Mouse (Mus musculus) kidney, embryonic 14.5 days (tissue): ENCODE measurements around the gene Tenm3. TPM values are rescaled to one million over a fixed set of nuclear protein-coding genes. Genes with fewer than 3 reads are reported as not detected.
A peak's percentile ranks its signal among the peaks of the same experiment; 100 is the strongest.

Experiments
- ATAC-seq: fragments of 200-750 bp; cut with Nextera tagmentation; 2 replicates; pipeline ENCODE4 v1.8.0; 2017; ENCODE audit warnings: moderate number of reproducible peaks, mild to moderate bottlenecking, moderate TSS enrichment, moderate library complexity; ENCODE audit not compliant: low FRiP score, low TSS enrichment
- H3K27ac ChIP-seq: fragments of 300-500 bp; sonication (generic); 2 replicates; pipeline ENCODE4 v1.5.1; 2014; ENCODE audit warnings: low read depth, mild to moderate bottlenecking, low read length, moderate library complexity, mixed read lengths
- H3K27me3 ChIP-seq: fragments of 300-500 bp; sonication (generic); 2 replicates; pipeline ENCODE4 v1.6.1; 2014; ENCODE audit warnings: mild to moderate bottlenecking, low read length; ENCODE audit not compliant: control insufficient read depth, insufficient read depth
- H3K36me3 ChIP-seq: fragments of 300-500 bp; sonication (generic); 2 replicates; pipeline ENCODE4 v1.6.1; 2014; ENCODE audit warnings: low read length, mixed read lengths; ENCODE audit not compliant: control insufficient read depth, insufficient read depth
- H3K4me1 ChIP-seq: fragments of 300-500 bp; sonication (generic); 2 replicates; pipeline ENCODE4 v1.6.1; 2014; ENCODE audit warnings: low read length, mixed read lengths; ENCODE audit not compliant: control insufficient read depth, insufficient read depth
- H3K4me2 ChIP-seq: fragments of 300-500 bp; sonication (generic); replicated peaks from 2 replicates; pipeline ENCODE4 v1.6.1; 2014; ENCODE audit warnings: low read depth, mild to moderate bottlenecking, low read length
- H3K4me3 ChIP-seq: fragments of 300-500 bp; sonication (generic); 2 replicates; pipeline ENCODE4 v1.5.1; 2014; ENCODE audit warnings: mild to moderate bottlenecking, low read length
- H3K9ac ChIP-seq: fragments of 300-500 bp; sonication (generic); 2 replicates; pipeline ENCODE4 v1.6.1; 2014; ENCODE audit warnings: low read depth, mild to moderate bottlenecking, low read length, moderate library complexity
- H3K9me3 ChIP-seq: fragments of 300-500 bp; sonication (generic); 2 replicates; pipeline ENCODE4 v1.6.1; 2016; ENCODE audit warnings: low read length; ENCODE audit not compliant: control insufficient read depth
- WGBS: fragments of 180-500 bp; shearing (Covaris S2); extraction: QIAGEN DNeasy Blood & Tissue Kit; methylation state at CpG from one replicate; pipeline ENCODE4 v1.1.7; 2014; 5-methylcytosine and 5-hydroxymethylcytosine counted together
- polyA plus RNA-seq: library from polyadenylated mRNA; unstranded; fragments of >200 nt; fragmentation: Nextera tagmentation; extraction: Ambion mirVana; gene quantifications from 2 replicates; pipeline ENCODE4 v1.2.1, GENCODE M21; 2014

The Tenm3 gene
- polyA plus RNA-seq, 1 experiment from 2014 or later = 34.4 TPM

GRCm38 (mm10) chr8:48275066-48275465, 568.7 kb downstream of the Tenm3 start:
- ATAC-seq = no peak

GRCm38 (mm10) chr8:48274566-48274965, 569.2 kb downstream of the Tenm3 start:
- Histone ChIP-seq H3K9me3 (peaks cover 12% of the 10 kb centered on the region; the same call in 1 of the 2 replicates), H3K4me3 (no peak overlapping the region), H3K36me3 (peaks cover 34% of the 10 kb centered on the region), H3K4me1 (0 out of 2 replicates have a peak, but pooled peaks cover 3% of the 10 kb centered on the region), H3K9ac (no peak overlapping the region), H3K4me2 (no peak overlapping the region), H3K27me3 (no peaks in the 10 kb centered on the region), H3K27ac (no peak overlapping the region)
- ATAC-seq = no peak
- 93% methylated on average over 11 of the region's 11 CpGs for WGBS

More at GRCm38 (mm10) chr8:48275066-48275465, 568.7 kb downstream of the Tenm3 start:
- Histone ChIP-seq H3K9me3 (peaks cover 12% of the 10 kb centered on the region; the same call in 1 of the 2 replicates), H3K4me1 (0 out of 2 replicates have a peak, but pooled peaks cover 3% of the 10 kb centered on the region), H3K4me2 (no peak overlapping the region), H3K9ac (no peak overlapping the region), H3K27ac (no peak overlapping the region), H3K4me3 (no peak overlapping the region), H3K27me3 (no peaks in the 10 kb centered on the region), H3K36me3 (peaks cover 34% of the 10 kb centered on the region)
- WGBS = 90% methylated on average over 11 of the region's 11 CpGs

- H3K4me3 ChIP-seq = no peak overlapping the region
- H3K27me3 ChIP-seq = no peaks in the 10 kb centered on the region
- no peak overlapping the region for H3K4me2 ChIP-seq
- WGBS = 89% methylated on average over 10 of the region's 10 CpGs
- H3K9me3 ChIP-seq = no peaks in the 10 kb centered on the region
- peaks cover 3% of the 10 kb centered on the region; the same call in 1 of the 2 replicates for H3K36me3 ChIP-seq
- no peak for ATAC-seq
- no peak overlapping the region for H3K9ac ChIP-seq
- H3K27ac ChIP-seq = no peak overlapping the region
- H3K4me1 ChIP-seq = 0 out of 2 replicates have a peak, but pooled peaks cover 3% of the 10 kb centered on the region
These were observed 575.1 kb downstream of the Tenm3 start for GRCm38 (mm10) chr8:48268638-48269037.

GRCm38 (mm10) chr8:48260265-48260664, 583.5 kb downstream of the Tenm3 start:
- H3K9ac ChIP-seq = no peak overlapping the region
- H3K4me3 ChIP-seq = no peak overlapping the region
- no peak for ATAC-seq
- no peaks in the 10 kb centered on the region for H3K4me1 ChIP-seq
- no peak overlapping the region for H3K4me2 ChIP-seq
- H3K27ac ChIP-seq = no peak overlapping the region
- no peaks in the 10 kb centered on the region for H3K9me3 ChIP-seq
- peaks cover 6% of the 10 kb centered on the region; the same call in 1 of the 2 replicates for H3K36me3 ChIP-seq
- no peaks in the 10 kb centered on the region for H3K27me3 ChIP-seq
- WGBS = 96% methylated on average over 10 of the region's 10 CpGs

GRCm38 (mm10) chr8:48259832-48260231, 583.9 kb downstream of the Tenm3 start:
- no peaks in the 10 kb centered on the region for H3K27me3 ChIP-seq
- H3K9ac ChIP-seq = no peak overlapping the region
- H3K4me1 ChIP-seq = no peaks in the 10 kb centered on the region
- H3K27ac ChIP-seq = no peak overlapping the region
- no peak overlapping the region for H3K4me3 ChIP-seq
- no peak overlapping the region for H3K4me2 ChIP-seq
- H3K9me3 ChIP-seq = no peaks in the 10 kb centered on the region
- peaks cover 6% of the 10 kb centered on the region; the same call in 1 of the 2 replicates for H3K36me3 ChIP-seq
- 87% methylated on average over 6 of the region's 6 CpGs for WGBS
- no peak for ATAC-seq

- Histone ChIP-seq H3K9me3 (no peaks in the 10 kb centered on the region), H3K27ac (no peak overlapping the region), H3K27me3 (no peaks in the 10 kb centered on the region), H3K4me2 (no peak overlapping the region), H3K36me3 (peaks cover 8% of the 10 kb centered on the region; the same call in 1 of the 2 replicates), H3K9ac (no peak overlapping the region), H3K4me1 (0 out of 2 replicates have a peak, but pooled peaks cover 7% of the 10 kb centered on the region), H3K4me3 (no peak overlapping the region)
- 97% methylated on average over 2 of the region's 2 CpGs for WGBS
- ATAC-seq = no peak
These were observed 599.9 kb downstream of the Tenm3 start for GRCm38 (mm10) chr8:48243876-48244275.

GRCm38 (mm10) chr8:48240917-48241531, 602.7 kb downstream of the Tenm3 start:
- H3K27ac ChIP-seq = 0 out of 2 replicates have a peak overlapping the region, but pooled peaks have one; percentile 24
- H3K9ac ChIP-seq = no peak overlapping the region
- peaks cover 23% of the 10 kb centered on the region for H3K36me3 ChIP-seq
- H3K4me3 ChIP-seq = no peak overlapping the region
- 0 out of 2 replicates have a peak, but pooled peaks cover 7% of the 10 kb centered on the region for H3K4me1 ChIP-seq
- WGBS = 41% methylated on average over 6 of the region's 6 CpGs
- ATAC-seq = peak; percentile 74
- H3K9me3 ChIP-seq = peaks cover 3% of the 10 kb centered on the region; the same call in 1 of the 2 replicates
- H3K27me3 ChIP-seq = no peaks in the 10 kb centered on the region
- H3K4me2 ChIP-seq = no peak overlapping the region

- WGBS = 94% methylated on average over 5 of the region's 5 CpGs
- Histone ChIP-seq H3K9ac (no peak overlapping the region), H3K27ac (no peak overlapping the region), H3K4me1 (0 out of 2 replicates have a peak, but pooled peaks cover 7% of the 10 kb centered on the region), H3K9me3 (peaks cover 10% of the 10 kb centered on the region; the same call in 1 of the 2 replicates), H3K4me3 (no peak overlapping the region), H3K36me3 (peaks cover 46% of the 10 kb centered on the region), H3K4me2 (no peak overlapping the region), H3K27me3 (no peaks in the 10 kb centered on the region)
- ATAC-seq = no peak
These were observed 606.8 kb downstream of the Tenm3 start for GRCm38 (mm10) chr8:48236968-48237367.

- Histone ChIP-seq H3K4me2 (no peak overlapping the region), H3K9me3 (peaks cover 10% of the 10 kb centered on the region; the same call in 1 of the 2 replicates), H3K27ac (no peak overlapping the region), H3K4me1 (no peaks in the 10 kb centered on the region), H3K27me3 (no peaks in the 10 kb centered on the region), H3K9ac (no peak overlapping the region), H3K36me3 (peaks cover 50% of the 10 kb centered on the region), H3K4me3 (no peak overlapping the region)
- 74% methylated on average over 7 of the region's 7 CpGs for whole genome bisulfite sequencing
- ATAC-seq = no peak
These were observed 610.8 kb downstream of the Tenm3 start for GRCm38 (mm10) chr8:48232927-48233326.
